Mouse (Mus musculus): ENCODE measurements at regions not wholly inside any gene's neighbourhood (a gene's known extent, or its start where the extent isn't known, plus 50 kb on each side); places are given as distances from the start of the nearest gene placed in this dataset.

GRCm38 (mm10) chr3:105191830-105192229 lies 125.2 kb downstream of the 4930564D02Rik start:
- Histone ChIP-seq H3K4me3 (ENCODE audit: low read length) (no peak overlapping the region), H3K9me3 (ENCODE audit: low read length) (no peaks in the 10 kb centered on the region), H3K27me3 (ENCODE audit: insufficient read depth, low read length) (no peaks in the 10 kb centered on the region), H3K27ac (no peak overlapping the region), H3K36me3 (ENCODE audit: insufficient read depth, low read length) (no peaks in the 10 kb centered on the region), H3K9ac (replicated peaks; ENCODE audit: low read length) (no peak overlapping the region), H3K4me1 (ENCODE audit: insufficient read depth, low read length) (no peaks in the 10 kb centered on the region), H3K4me2 (ENCODE audit: low read depth, low read length) (no peak overlapping the region)
- 48% methylated on average over 7 of the region's 7 CpGs for WGBS
- ATAC-seq, result no peak
- TF ChIP-seq CTCF (IDR thresholded peaks at IDR 0.05; ENCODE audit: low read depth), result no peak
- no peak for DNase-seq (ENCODE audit: low spot score)

- Histone ChIP-seq H3K9ac (replicated peaks; ENCODE audit: low read length) (no peak overlapping the region), H3K4me2 (ENCODE audit: low read depth, low read length) (no peak overlapping the region), H3K4me1 (ENCODE audit: insufficient read depth, low read length) (no peaks in the 10 kb centered on the region), H3K27ac (no peak overlapping the region), H3K9me3 (ENCODE audit: low read length) (no peaks in the 10 kb centered on the region), H3K36me3 (ENCODE audit: insufficient read depth, low read length) (no peaks in the 10 kb centered on the region), H3K27me3 (ENCODE audit: insufficient read depth, low read length) (no peaks in the 10 kb centered on the region), H3K4me3 (ENCODE audit: low read length) (no peak overlapping the region)
- 68% methylated on average over 3 of the region's 3 CpGs for WGBS
- ATAC-seq (no peak), DNase-seq (ENCODE audit: low spot score) (no peak)
- TF ChIP-seq CTCF (IDR thresholded peaks at IDR 0.05; ENCODE audit: low read depth), result no peak
These were observed 134.1 kb downstream of the 4930564D02Rik start for GRCm38 (mm10) chr3:105200735-105201134.

GRCm38 (mm10) chr3:105209164-105209563 lies 142.5 kb downstream of the 4930564D02Rik start:
- H3K27ac ChIP-seq, result no peak overlapping the region
- H3K4me2 ChIP-seq (ENCODE audit: low read depth, low read length), result no peak overlapping the region
- H3K4me1 ChIP-seq (ENCODE audit: insufficient read depth, low read length), result no peaks in the 10 kb centered on the region
- H3K9me3 ChIP-seq (ENCODE audit: low read length), result no peaks in the 10 kb centered on the region
- DNase-seq (ENCODE audit: low spot score) (no peak), ATAC-seq (no peak)
- no peak overlapping the region for H3K9ac ChIP-seq (replicated peaks; ENCODE audit: low read length)
- no peaks in the 10 kb centered on the region for H3K27me3 ChIP-seq (ENCODE audit: insufficient read depth, low read length)
- H3K36me3 ChIP-seq (ENCODE audit: insufficient read depth, low read length), result no peaks in the 10 kb centered on the region
- 62% methylated on average over 5 of the region's 5 CpGs for WGBS
- no peak for TF ChIP-seq CTCF (IDR thresholded peaks at IDR 0.05; ENCODE audit: low read depth)
- no peak overlapping the region for H3K4me3 ChIP-seq (ENCODE audit: low read length)

DNA sequence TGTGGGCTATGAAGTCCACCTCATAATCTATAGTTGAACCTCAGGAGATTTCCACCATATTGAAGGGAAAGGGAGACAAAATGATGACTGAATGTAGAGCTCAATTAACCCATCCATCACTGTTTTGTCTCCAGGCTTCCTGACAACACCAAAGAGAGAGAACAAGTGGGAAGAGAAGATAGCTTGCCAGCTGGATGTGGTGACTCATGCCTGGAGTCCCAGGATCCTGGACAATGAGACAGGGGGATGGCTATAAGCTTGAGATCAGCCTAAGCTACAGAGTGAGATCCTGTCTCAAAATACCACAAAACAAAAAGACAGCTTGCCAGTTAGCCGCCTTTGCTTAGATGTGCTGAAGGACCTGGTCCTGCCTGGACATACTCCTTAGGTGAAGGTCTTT lies 144.4 kb downstream of the 4930564D02Rik start:
- DNase-seq (ENCODE audit: low spot score) (no peak), ATAC-seq (no peak)
- H3K27ac ChIP-seq, result no peak overlapping the region
- no peaks in the 10 kb centered on the region for H3K9me3 ChIP-seq (ENCODE audit: low read length)
- H3K36me3 ChIP-seq (ENCODE audit: insufficient read depth, low read length), result no peaks in the 10 kb centered on the region
- no peak overlapping the region for H3K9ac ChIP-seq (replicated peaks; ENCODE audit: low read length)
- no peak for TF ChIP-seq CTCF (IDR thresholded peaks at IDR 0.05; ENCODE audit: low read depth)
- no peak overlapping the region for H3K4me3 ChIP-seq (ENCODE audit: low read length)
- WGBS, result 97% methylated on average over 1 of the region's 1 CpGs
- H3K27me3 ChIP-seq (ENCODE audit: insufficient read depth, low read length), result no peaks in the 10 kb centered on the region
- no peak overlapping the region for H3K4me2 ChIP-seq (ENCODE audit: low read depth, low read length)
- no peaks in the 10 kb centered on the region for H3K4me1 ChIP-seq (ENCODE audit: insufficient read depth, low read length)

GRCm38 (mm10) chr3:105211726-105212125 lies 145.1 kb downstream of the 4930564D02Rik start:
- no peak for TF ChIP-seq CTCF (IDR thresholded peaks at IDR 0.05; ENCODE audit: low read depth)
- Histone ChIP-seq H3K4me1 (ENCODE audit: insufficient read depth, low read length) (no peaks in the 10 kb centered on the region), H3K9ac (replicated peaks; ENCODE audit: low read length) (no peak overlapping the region), H3K9me3 (ENCODE audit: low read length) (no peaks in the 10 kb centered on the region), H3K36me3 (ENCODE audit: insufficient read depth, low read length) (no peaks in the 10 kb centered on the region), H3K27ac (no peak overlapping the region), H3K4me2 (ENCODE audit: low read depth, low read length) (no peak overlapping the region), H3K27me3 (ENCODE audit: insufficient read depth, low read length) (no peaks in the 10 kb centered on the region), H3K4me3 (ENCODE audit: low read length) (no peak overlapping the region)
- ATAC-seq (no peak), DNase-seq (ENCODE audit: low spot score) (no peak)
- WGBS, result 54% methylated on average over 3 of the region's 3 CpGs

DNA sequence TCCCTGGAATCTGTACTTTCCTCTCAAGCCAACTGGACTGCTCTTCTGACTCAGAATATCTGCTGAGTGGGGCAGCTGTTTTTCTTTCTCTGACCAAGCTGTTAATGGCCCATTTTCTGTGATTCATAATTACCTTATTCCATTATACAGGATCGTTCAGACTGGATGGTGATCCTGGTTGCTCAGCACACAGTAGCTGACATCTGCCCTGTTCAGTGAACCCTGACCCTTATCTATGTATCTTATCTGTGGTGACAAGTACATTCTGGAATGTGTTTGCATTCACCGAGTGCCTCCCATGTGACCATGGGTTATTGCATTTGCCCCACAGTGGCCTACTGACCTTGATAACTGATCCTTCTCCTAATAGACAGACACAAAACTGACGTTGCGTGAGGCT lies 148.2 kb downstream of the 4930564D02Rik start:
- Histone ChIP-seq H3K9ac (replicated peaks; ENCODE audit: low read length) (no peak overlapping the region), H3K27me3 (ENCODE audit: insufficient read depth, low read length) (no peaks in the 10 kb centered on the region), H3K4me3 (ENCODE audit: low read length) (no peak overlapping the region), H3K4me2 (ENCODE audit: low read depth, low read length) (no peak overlapping the region), H3K27ac (no peak overlapping the region), H3K36me3 (ENCODE audit: insufficient read depth, low read length) (no peaks in the 10 kb centered on the region), H3K4me1 (ENCODE audit: insufficient read depth, low read length) (no peaks in the 10 kb centered on the region), H3K9me3 (ENCODE audit: low read length) (no peaks in the 10 kb centered on the region)
- ATAC-seq, result no peak
- WGBS, result 57% methylated on average over 4 of the region's 4 CpGs
- no peak for TF ChIP-seq CTCF (IDR thresholded peaks at IDR 0.05; ENCODE audit: low read depth)
- no peak for DNase-seq (ENCODE audit: low spot score)

DNA sequence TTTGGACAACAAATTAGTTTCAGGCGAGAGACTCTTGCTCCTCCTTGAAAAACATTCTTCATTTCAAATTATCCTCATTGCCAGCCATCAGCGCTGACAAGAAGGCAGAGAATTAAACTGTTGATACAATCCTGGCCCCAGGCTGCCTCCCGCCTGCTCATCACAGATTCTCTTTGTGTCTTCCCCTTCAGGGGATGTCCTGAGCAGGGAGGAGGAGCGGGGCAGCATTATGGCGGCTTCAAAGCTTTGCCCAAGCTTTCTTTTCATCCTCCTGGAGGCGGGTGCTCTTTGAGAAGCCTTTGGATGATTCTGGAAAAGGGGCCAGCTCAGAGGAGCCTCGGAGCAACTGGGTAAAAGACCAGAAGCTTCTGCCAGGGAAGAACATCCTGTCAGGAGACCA lies 149.1 kb downstream of the 4930564D02Rik start:
- ATAC-seq (no peak), DNase-seq (ENCODE audit: low spot score) (no peak)
- H3K9me3 ChIP-seq (ENCODE audit: low read length), result no peaks in the 10 kb centered on the region

More for the DNA sequence above, 149.1 kb downstream of the 4930564D02Rik start:
- no peak for TF ChIP-seq CTCF (IDR thresholded peaks at IDR 0.05; ENCODE audit: low read depth)
- Histone ChIP-seq H3K27me3 (ENCODE audit: insufficient read depth, low read length) (no peaks in the 10 kb centered on the region), H3K9ac (replicated peaks; ENCODE audit: low read length) (no peak overlapping the region), H3K36me3 (ENCODE audit: insufficient read depth, low read length) (no peaks in the 10 kb centered on the region), H3K4me1 (ENCODE audit: insufficient read depth, low read length) (no peaks in the 10 kb centered on the region), H3K4me3 (ENCODE audit: low read length) (no peak overlapping the region), H3K27ac (no peak overlapping the region), H3K4me2 (ENCODE audit: low read depth, low read length) (no peak overlapping the region)
- WGBS, result 23% methylated on average over 7 of the region's 7 CpGs
